Mouse (Mus musculus) midbrain, embryonic 14.5 days (tissue): ENCODE data around the gene Olfr1381. TPM values are rescaled to one million over a fixed set of nuclear protein-coding genes. Genes with fewer than 3 reads are reported as not detected.
"Not testable (repeated sequence)": the region's sequence is repeated elsewhere in the genome, so short reads cannot be mapped to it uniquely, and the experiment has no call there.

ENCODE experiments used
- ATAC-seq: fragments of 200-750 bp; cut with Nextera tagmentation; 2 replicates; pipeline ENCODE4 v1.8.0; 2017; ENCODE audit warnings: moderate number of reproducible peaks, moderate library complexity; ENCODE audit not compliant: low FRiP score, low TSS enrichment
- DNase-seq: peaks from one replicate; pipeline ENCODE4 v3.0.0-alpha.2; 2015
- H3K27ac ChIP-seq: fragments of 300-500 bp; sonication (generic); replicated peaks from 2 replicates; pipeline ENCODE4 v1.5.1; 2014; ENCODE audit warnings: mild to moderate bottlenecking, low read depth, low read length, moderate library complexity
- H3K27me3 ChIP-seq: fragments of 300-500 bp; sonication (generic); 2 replicates; pipeline ENCODE4 v1.6.1; 2014; ENCODE audit warnings: low read length, control low read depth, mixed read lengths; ENCODE audit not compliant: control insufficient read depth, insufficient read depth
- H3K36me3 ChIP-seq: fragments of 300-500 bp; sonication (generic); 2 replicates; pipeline ENCODE4 v1.6.1; 2014; ENCODE audit warnings: low read length, control low read depth; ENCODE audit not compliant: control insufficient read depth, insufficient read depth
- H3K4me1 ChIP-seq: fragments of 300-500 bp; sonication (generic); 2 replicates; pipeline ENCODE4 v1.6.1; 2014; ENCODE audit warnings: mild to moderate bottlenecking, antibody characterized with exemption, low read length, control low read depth; ENCODE audit not compliant: control insufficient read depth, insufficient read depth
- H3K4me2 ChIP-seq: fragments of 300-500 bp; sonication (generic); 2 replicates; pipeline ENCODE4 v1.6.1; 2014; ENCODE audit warnings: mild to moderate bottlenecking, low read length, moderate library complexity
- H3K4me3 ChIP-seq: fragments of 300-500 bp; sonication (generic); replicated peaks from 2 replicates; pipeline ENCODE4 v1.5.1; 2014; ENCODE audit warnings: low read depth, low read length
- H3K9ac ChIP-seq: fragments of 300-500 bp; sonication (generic); replicated peaks from 2 replicates; pipeline ENCODE4 v1.6.1; 2014; ENCODE audit warnings: mild to moderate bottlenecking, low read length, moderate library complexity
- H3K9me3 ChIP-seq: fragments of 300-500 bp; sonication (generic); 2 replicates; pipeline ENCODE4 v1.6.1; 2016; ENCODE audit warnings: low read length, control low read depth, mixed read lengths; ENCODE audit not compliant: control insufficient read depth
- WGBS: fragments of 180-500 bp; shearing (Covaris S2); extraction: QIAGEN DNeasy Blood & Tissue Kit; methylation state at CpG from one replicate; pipeline ENCODE4 v1.1.7; 2014; 5-methylcytosine and 5-hydroxymethylcytosine counted together
- polyA plus RNA-seq: library from polyadenylated mRNA; unstranded; fragments of >200 nt; fragmentation: Nextera tagmentation; extraction: Ambion mirVana; gene quantifications from 2 replicates; pipeline ENCODE4 v1.2.1, GENCODE M21; 2014

Olfr1381 gene
- polyA plus RNA-seq, 1 experiment from 2014 or later: not detected

GRCm38 (mm10) chr11:49580452-49580851 is 37.2 kb downstream of the Olfr1381 start:
- not testable (repeated sequence) for H3K36me3 ChIP-seq, H3K9ac ChIP-seq, H3K4me3 ChIP-seq, H3K27me3 ChIP-seq, H3K9me3 ChIP-seq, ATAC-seq, DNase-seq, H3K4me2 ChIP-seq, H3K4me1 ChIP-seq, H3K27ac ChIP-seq
- WGBS: 89% methylated on average over 8 of the region's 8 CpGs

GRCm38 (mm10) chr11:49590213-49590612 is 47.0 kb downstream of the Olfr1381 start:
- H3K9ac ChIP-seq: no peak overlapping the region
- H3K4me2 ChIP-seq: no peak overlapping the region
- no peak for ATAC-seq
- no peaks in the 10 kb centered on the region for H3K27me3 ChIP-seq
- H3K4me1 ChIP-seq: no peaks in the 10 kb centered on the region
- H3K9me3 ChIP-seq: no peaks in the 10 kb centered on the region
- WGBS: 93% methylated on average over 19 of the region's 19 CpGs
- no peak overlapping the region for H3K27ac ChIP-seq
- H3K4me3 ChIP-seq: no peak overlapping the region
- no peaks in the 10 kb centered on the region for H3K36me3 ChIP-seq
- no peak for DNase-seq

- H3K4me1 ChIP-seq, H3K4me2 ChIP-seq, H3K9me3 ChIP-seq, DNase-seq, H3K36me3 ChIP-seq, H3K9ac ChIP-seq, H3K4me3 ChIP-seq, H3K27ac ChIP-seq, ATAC-seq, H3K27me3 ChIP-seq: not testable (repeated sequence)
- 68% methylated on average over 2 of the region's 2 CpGs for WGBS
These were observed 53.9 kb downstream of the Olfr1381 start for GRCm38 (mm10) chr11:49597149-49597548.

Other genes starting within 250 kb of the Olfr1381 start
- not detected in 2 replicates for gene Olfr10, start 238.7 kb upstream of the Olfr1381 start, polyA plus RNA-seq
- not detected in 2 replicates for gene Olfr1391, start 220.7 kb upstream of the Olfr1381 start, polyA plus RNA-seq
- not detected in 2 replicates for gene Olfr1390, start 208.3 kb upstream of the Olfr1381 start, polyA plus RNA-seq
- gene Olfr1389, start 120.4 kb upstream of the Olfr1381 start, polyA plus RNA-seq: not detected in 2 replicates
- gene Olfr1388, start 106.8 kb upstream of the Olfr1381 start, polyA plus RNA-seq: 0.09 TPM in 2 replicates
- not detected in 2 replicates for gene Olfr1387, start 88.1 kb upstream of the Olfr1381 start, polyA plus RNA-seq
- gene Olfr1386, start 78.4 kb upstream of the Olfr1381 start, polyA plus RNA-seq: not detected in 2 replicates
- gene Olfr1385, start 54.4 kb upstream of the Olfr1381 start, polyA plus RNA-seq: not detected in 2 replicates
- gene Olfr1384, start 36.7 kb upstream of the Olfr1381 start, polyA plus RNA-seq: not detected in 2 replicates
- not detected in 2 replicates for gene Olfr1383, start 23.8 kb upstream of the Olfr1381 start, polyA plus RNA-seq
- not detected in 2 replicates for gene Olfr1382, start 15.2 kb upstream of the Olfr1381 start, polyA plus RNA-seq
- not detected in 2 replicates for gene Olfr1380, start 13.4 kb downstream of the Olfr1381 start, polyA plus RNA-seq
- 1.1 and 2.1 TPM in 2 replicates for gene Flt4, start 65.8 kb downstream of the Olfr1381 start, polyA plus RNA-seq
- gene Scgb3a1, start 120.2 kb downstream of the Olfr1381 start, polyA plus RNA-seq: not detected in 2 replicates
- 55.9 and 57.6 TPM in 2 replicates for gene Cnot6, start 169.3 kb downstream of the Olfr1381 start, polyA plus RNA-seq